Mouse (Mus musculus): Measurements from ENCODE around the gene Gmppb. TPM values are rescaled to one million over a fixed set of nuclear protein-coding genes. Genes with fewer than 3 reads are reported as not detected.
A peak's percentile ranks its signal among the peaks of the same experiment; 100 is the strongest.

The Gmppb gene
- polyA plus RNA-seq, 3 experiments from 2014 or later = 15.2 to 19.6 (median 18.4) TPM

- ATAC-seq = no peak
Measured at GRCm38 (mm10) chr9:108080168-108080567, 31.1 kb downstream of the Gmppb start, which contains the start of gene Mst1. Gene Mst1, plus strand, starts transcription at chr9:108080436.

- ATAC-seq = no peak
Measured at GRCm38 (mm10) chr9:108082549-108082948, 33.5 kb downstream of the Gmppb start.

GRCm38 (mm10) chr9:108082988-108083431 is 34.0 kb downstream of the Gmppb start, which contains the start of gene Rnf123:
Gene Rnf123, minus strand, starts transcription at chr9:108083346.
- ATAC-seq = peak; percentile 66

- ATAC-seq = no peak
Measured at GRCm38 (mm10) chr9:108083561-108083960, 34.5 kb downstream of the Gmppb start.

GRCm38 (mm10) chr9:108085261-108085660 is 36.2 kb downstream of the Gmppb start:
- no peak for ATAC-seq

GRCm38 (mm10) chr9:108090611-108091120 is 41.6 kb downstream of the Gmppb start:
- no peak for ATAC-seq

GRCm38 (mm10) chr9:108093586-108093985 is 44.5 kb downstream of the Gmppb start:
- no peak for ATAC-seq

GRCm38 (mm10) chr9:108094184-108094941 is 45.3 kb downstream of the Gmppb start, which contains the start of gene Apeh:
Gene Apeh, minus strand, starts transcription at chr9:108094606.
- ATAC-seq = peak; percentile 95

GRCm38 (mm10) chr9:108094998-108095411 is 46.0 kb downstream of the Gmppb start:
- ATAC-seq = no peak

- ATAC-seq = peak; percentile 23
Measured at GRCm38 (mm10) chr9:108095518-108095917, 46.5 kb downstream of the Gmppb start.

GRCm38 (mm10) chr9:108095949-108096712 is 47.1 kb downstream of the Gmppb start:
- no peak for ATAC-seq

- no peak for ATAC-seq
Measured at GRCm38 (mm10) chr9:108099619-108100018, 50.6 kb downstream of the Gmppb start.

Other genes starting within 250 kb of the Gmppb start
- 100 to 1,000 TPM in 2 of 3 experiments, 10 to 100 TPM in 1; 74.5 to 126 (median 101) TPM for gene Rbm6, start 176.0 kb upstream of the Gmppb start, polyA plus RNA-seq (2017; shearing (Covaris generic))
- gene Mon1a, start 161.1 kb upstream of the Gmppb start, polyA plus RNA-seq (2017; shearing (Covaris generic)) = 10 to 100 TPM; 10.2 to 11.9 (median 10.6) TPM
- gene Mst1r, start 142.4 kb upstream of the Gmppb start, polyA plus RNA-seq (2017; shearing (Covaris generic)) = under 1 TPM in 1 of 3 experiments, not detected in 2; 0.07 TPM
- gene Actl11, start 120.8 kb upstream of the Gmppb start, polyA plus RNA-seq (2017; shearing (Covaris generic)) = not detected
- not detected for gene Camkv, start 113.6 kb upstream of the Gmppb start, polyA plus RNA-seq (2017; shearing (Covaris generic))
- gene Traip, start 99.1 kb upstream of the Gmppb start, polyA plus RNA-seq (2017; shearing (Covaris generic)) = 10 to 100 TPM in 1 of 3 experiments, 1 to 10 TPM in 2; 2.7 to 11.6 (median 8.2) TPM
- 100 to 1,000 TPM; 120 to 204 (median 167) TPM for gene Uba7, start 73.7 kb upstream of the Gmppb start, polyA plus RNA-seq (2017; shearing (Covaris generic))
- gene Gm20661, start 66.2 kb upstream of the Gmppb start, polyA plus RNA-seq (2017; shearing (Covaris generic)) = not detected
- gene Inka1, start 63.4 kb upstream of the Gmppb start, polyA plus RNA-seq (2017; shearing (Covaris generic)) = under 1 TPM; 0.35 to 0.89 (median 0.82) TPM
- gene Cdhr4, start 56.7 kb upstream of the Gmppb start, polyA plus RNA-seq (2017; shearing (Covaris generic)) = under 1 TPM in 1 of 3 experiments, not detected in 2; 0.73 TPM
- gene Gm20662, start 52.9 kb upstream of the Gmppb start, polyA plus RNA-seq (2017; shearing (Covaris generic)) = not detected
- gene Ip6k1, start 46.7 kb upstream of the Gmppb start, polyA plus RNA-seq (2017; shearing (Covaris generic)) = 10 to 100 TPM; 20.8 to 95.9 (median 58.2) TPM
- 1 to 10 TPM in 2 of 3 experiments, under 1 TPM in 1; 0.69 to 3.9 (median 1.9) TPM for gene Amigo3, start 3.9 kb downstream of the Gmppb start, polyA plus RNA-seq (2017; shearing (Covaris generic))
- under 1 TPM in 2 of 3 experiments, not detected in 1; 0.67 to 0.87 TPM for gene Mst1, start 31.2 kb downstream of the Gmppb start, polyA plus RNA-seq (2017; shearing (Covaris generic))
- gene Rnf123, start 34.1 kb downstream of the Gmppb start, polyA plus RNA-seq (2017; shearing (Covaris generic)) = 10 to 100 TPM; 36.0 to 83.5 (median 66.3) TPM
- 10 to 100 TPM; 35.3 to 52.6 (median 45.0) TPM for gene Apeh, start 45.4 kb downstream of the Gmppb start, polyA plus RNA-seq (2017; shearing (Covaris generic))
- gene Bsn, start 141.1 kb downstream of the Gmppb start, polyA plus RNA-seq (2017; shearing (Covaris generic)) = under 1 TPM; 0.09 to 0.59 (median 0.38) TPM
- 1 to 10 TPM; 1.6 to 3.2 (median 2.2) TPM for gene Dag1, start 214.7 kb downstream of the Gmppb start, polyA plus RNA-seq (2017; shearing (Covaris generic))
- gene Nicn1, start 241.2 kb downstream of the Gmppb start, polyA plus RNA-seq (2017; shearing (Covaris generic)) = 1 to 10 TPM; 1.2 to 2.6 (median 1.6) TPM
- gene Amt, start 247.6 kb downstream of the Gmppb start, polyA plus RNA-seq (2017; shearing (Covaris generic)) = 1 to 10 TPM in 2 of 3 experiments, under 1 TPM in 1; 0.18 to 1.3 (median 1.1) TPM

Measured in inflammation-experienced regulatory T-cells, adult 6 months (primary cell).